Comparison of ENCODE assay signal across 29 mouse cellular contexts in the genomic region with DNA sequence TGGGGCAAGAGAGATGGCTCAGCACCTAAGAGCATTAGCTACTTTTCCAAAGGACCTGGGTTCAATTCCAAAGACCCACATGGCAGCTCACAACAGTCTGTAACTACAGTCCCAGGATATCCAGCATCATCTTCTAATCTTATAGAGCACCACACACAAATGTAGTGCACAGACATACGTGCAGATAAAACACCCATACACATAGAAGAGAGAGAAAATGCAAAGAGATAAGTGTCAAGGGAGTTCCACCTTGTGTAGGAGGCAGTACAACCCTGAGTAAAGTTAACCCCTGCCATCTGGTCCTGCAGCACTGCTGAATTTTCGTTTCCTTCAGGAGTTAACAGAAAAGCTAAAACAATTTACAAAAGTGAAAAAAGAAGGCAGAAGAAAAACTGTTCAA. TPM values are rescaled to one million over a fixed set of nuclear protein-coding genes. Genes with fewer than 3 reads are reported as not detected.
A peak's percentile ranks its signal among the peaks of the same experiment; 100 is the strongest.
DNase-seq lines count a peak whose midpoint lies in the region; ATAC-seq and TF ChIP-seq lines count a peak whose summit lies in the region.
"Had no signal": no experiment of that assay in that cellular context is flagged by ENCODE, and none has a peak within 500 bp of the region (broad histone marks: within the 10 kb centered on the region; RNA-seq: fewer than 3 reads in every experiment).

No protein-coding gene starts in this region.

- no peak overlapping the region for H3K9ac ChIP-seq in liver, embryonic 12.5 days
- no peak overlapping the region for H3K9ac ChIP-seq in liver, postnatal 0 days (replicated peaks)
- no peak overlapping the region for H3K9ac ChIP-seq in liver, embryonic 16.5 days (ENCODE audit: low read depth, low read length)
- H3K9ac ChIP-seq: embryonic facial prominence, embryonic 15.5 days; forebrain, embryonic 15.5 days; heart, embryonic 15.5 days; hindbrain, embryonic 13.5 days had no signal

- H3K4me1 ChIP-seq in liver, embryonic 12.5 days, result peaks cover 45% of the 10 kb centered on the region
- peaks cover 11% of the 10 kb centered on the region for H3K4me1 ChIP-seq in liver, postnatal 0 days (ENCODE audit: insufficient read depth)
- H3K4me1 ChIP-seq in liver, embryonic 16.5 days (ENCODE audit: control insufficient read depth, low read depth, low read length), result peaks cover 24% of the 10 kb centered on the region
- no peaks in the 10 kb centered on the region for H3K4me1 ChIP-seq in lung, adult 2 months (ENCODE audit: control insufficient read depth, insufficient read depth, low read length)
- H3K4me1 ChIP-seq: embryonic facial prominence, embryonic 15.5 days; forebrain, embryonic 15.5 days; heart, embryonic 15.5 days; hindbrain, embryonic 13.5 days had no signal

- H3K4me3 ChIP-seq in liver, embryonic 12.5 days, result no peak overlapping the region
- no peak overlapping the region for H3K4me3 ChIP-seq in liver, postnatal 0 days (ENCODE audit: low read depth, low read length)
- H3K4me3 ChIP-seq in liver, embryonic 16.5 days (ENCODE audit: low read depth, low read length), result no peak overlapping the region
- H3K4me3 ChIP-seq in lung, adult 2 months (replicated peaks; ENCODE audit: extremely low read depth, low read depth, low read length), result no peak overlapping the region
- H3K4me3 ChIP-seq: embryonic facial prominence, embryonic 15.5 days; erythroblast, embryonic 14.5 days; forebrain, embryonic 15.5 days; heart, adult 2 months; heart, embryonic 15.5 days; hindbrain, embryonic 13.5 days had no signal

- no peak for TF ChIP-seq CTCF in liver, postnatal 0 days (IDR thresholded peaks at IDR 0.05; ENCODE audit: low read depth)
- TF ChIP-seq CTCF in lung, adult 2 months (IDR thresholded peaks at IDR 0.05; ENCODE audit: insufficient read depth, low read length), result no peak

- H3K27ac ChIP-seq in liver, embryonic 12.5 days, result peak overlapping the region; percentile 51; the same call in 1 of the 2 replicates
- H3K27ac ChIP-seq in liver, postnatal 0 days (ENCODE audit: low read depth), result no peak overlapping the region
- H3K27ac ChIP-seq in liver, embryonic 16.5 days (ENCODE audit: low read length), result peak overlapping the region; percentile 38; the same call in 1 of the 2 replicates
- H3K27ac ChIP-seq: embryonic facial prominence, embryonic 15.5 days; forebrain, embryonic 15.5 days; heart, adult 2 months; heart, embryonic 15.5 days; hindbrain, embryonic 13.5 days had no signal

- H3K36me3 ChIP-seq in liver, embryonic 12.5 days, result no peaks in the 10 kb centered on the region
- no peaks in the 10 kb centered on the region for H3K36me3 ChIP-seq in liver, postnatal 0 days (replicated peaks; ENCODE audit: insufficient read depth, low read length)
- no peaks in the 10 kb centered on the region for H3K36me3 ChIP-seq in liver, embryonic 16.5 days (ENCODE audit: control insufficient read depth, insufficient read depth)
- H3K36me3 ChIP-seq: embryonic facial prominence, embryonic 15.5 days; forebrain, embryonic 15.5 days; heart, embryonic 15.5 days; hindbrain, embryonic 13.5 days had no signal

- no peak for DNase-seq in liver, postnatal 0 days
- peak; percentile 34 for DNase-seq in c-Kit-positive CD71-positive TER-119-positive erythroid progenitor cells, embryonic 14.5 days (ENCODE audit: low spot score)
- no peak for DNase-seq in lung, adult 2 months
- DNase-seq: adrenal gland, adult 2 months; adrenal gland, postnatal 25 days; cerebellum, adult 11 months; cerebellum, adult 8-10 months; cerebellum, postnatal 14 days; embryo, embryonic 11 days; gastrocnemius, postnatal 10 days; heart, adult 2 months; heart, postnatal 14 days had no signal

- peak overlapping the region; percentile 14; the same call in 1 of the 2 replicates for H3K4me2 ChIP-seq in liver, embryonic 12.5 days
- no peak overlapping the region for H3K4me2 ChIP-seq in liver, postnatal 0 days (ENCODE audit: low read depth, low read length)
- H3K4me2 ChIP-seq in liver, embryonic 16.5 days (ENCODE audit: low read depth, low read length), result peak overlapping the region; percentile 24; the same call in 1 of the 2 replicates
- H3K4me2 ChIP-seq: embryonic facial prominence, embryonic 15.5 days; forebrain, embryonic 15.5 days; heart, embryonic 11.5 days; heart, embryonic 15.5 days; hindbrain, embryonic 13.5 days had no signal

- WGBS in liver, embryonic 12.5 days (ENCODE audit: insufficient replicate concordance), result 30% methylated on average over 2 of the region's 2 CpGs
- WGBS in liver, postnatal 0 days (ENCODE audit: insufficient replicate concordance), result 59% methylated on average over 2 of the region's 2 CpGs
- 29% methylated on average over 2 of the region's 2 CpGs for WGBS in liver, embryonic 16.5 days (ENCODE audit: insufficient replicate concordance)
- WGBS in lung, adult 2 months, result 83% methylated on average over 2 of the region's 2 CpGs

- no peaks in the 10 kb centered on the region for H3K27me3 ChIP-seq in liver, embryonic 12.5 days (replicated peaks)
- no peaks in the 10 kb centered on the region for H3K27me3 ChIP-seq in liver, postnatal 0 days (ENCODE audit: insufficient read depth, low read length)
- no peaks in the 10 kb centered on the region for H3K27me3 ChIP-seq in liver, embryonic 16.5 days (ENCODE audit: control insufficient read depth, insufficient read depth, low read depth, low read length)
- H3K27me3 ChIP-seq: embryonic facial prominence, embryonic 15.5 days; forebrain, embryonic 15.5 days; heart, embryonic 15.5 days; hindbrain, embryonic 13.5 days had no signal

- TF ChIP-seq POLR2A in lung, adult 2 months (IDR thresholded peaks at IDR 0.05; ENCODE audit: borderline replicate concordance, extremely low read depth, low read depth, low read length), result no peak

- no peak for TF ChIP-seq EP300 in liver, postnatal 0 days (IDR thresholded peaks at IDR 0.05; ENCODE audit: low read depth)

- no peaks in the 10 kb centered on the region for H3K9me3 ChIP-seq in liver, embryonic 12.5 days (replicated peaks)
- H3K9me3 ChIP-seq in liver, postnatal 0 days (ENCODE audit: low read length), result no peaks in the 10 kb centered on the region
- no peaks in the 10 kb centered on the region for H3K9me3 ChIP-seq in liver, embryonic 16.5 days (replicated peaks; ENCODE audit: control insufficient read depth, low read length)
- H3K9me3 ChIP-seq: embryonic facial prominence, embryonic 15.5 days; forebrain, embryonic 15.5 days; heart, embryonic 15.5 days; hindbrain, embryonic 13.5 days had no signal

- ATAC-seq in liver, embryonic 12.5 days, result peak; percentile 91
- no peak; the same call in 1 of the 2 replicates for ATAC-seq in liver, postnatal 0 days
- peak; percentile 87 for ATAC-seq in liver, embryonic 16.5 days (ENCODE audit: low read depth)
- no peak for ATAC-seq in frontal cortex, adult (ENCODE audit: low TSS enrichment)
- ATAC-seq in erythroid progenitor cell, adult 5-6 weeks (replicated peaks; ENCODE audit: low FRiP score, poor library complexity, severe bottlenecking), result no peak
- ATAC-seq: forebrain, embryonic 15.5 days had no signal

RNA-seq across cellular contexts. Expression of gene Gm5269, which starts 14.4 kb away (rescaled TPM):
- not detected in 2 replicates for polyA plus RNA-seq in liver, embryonic 12.5 days (2016; fragmentation: Nextera tagmentation; extraction: Ambion mirVana)
- polyA plus RNA-seq in liver, postnatal 0 days (2015; fragmentation: Nextera tagmentation; extraction: Ambion mirVana), result not detected in 2 replicates
- polyA plus RNA-seq in liver, embryonic 16.5 days (2015; fragmentation: Nextera tagmentation; extraction: Ambion mirVana), result 0.15 and 0.63 TPM in 2 replicates
- not detected in 2 replicates for polyA plus RNA-seq in lung, adult 2 months (2012; rRNA removed)
- not detected in 2 replicates for total RNA-seq in erythroid progenitor cell, adult 5-6 weeks (2015; ENCODE audit: low replicate concordance)
- not detected in 2 replicates for total RNA-seq in erythroid progenitor cell, adult 5-6 weeks (2017; ENCODE audit: low replicate concordance)
- total RNA-seq: adrenal gland, adult 2 months; adrenal gland, postnatal 25 days; common myeloid progenitor, adult 5-6 weeks; gastrocnemius, postnatal 10 days; heart, adult 2 months; heart, postnatal 14 days; hematopoietic stem cell, adult 5-6 weeks had no signal
- polyA plus RNA-seq: adrenal gland, adult 2 months; C2C12; embryonic facial prominence, embryonic 11.5 days; embryonic facial prominence, embryonic 15.5 days; erythroblast, embryonic 14.5 days; forebrain, embryonic 11.5 days; forebrain, embryonic 15.5 days; frontal cortex, adult 2 months; gonadal fat pad, adult 2 months; heart, adult 2 months; heart, embryonic 11.5 days; heart, embryonic 15.5 days; hindbrain, embryonic 13.5 days had no signal

RNA-seq across cellular contexts. Expression of gene Slc40a1, which starts 50.7 kb away (rescaled TPM):
- 85.3 and 85.7 TPM in 2 replicates for polyA plus RNA-seq in liver, embryonic 12.5 days (2016; fragmentation: Nextera tagmentation; extraction: Ambion mirVana)
- 197 and 219 TPM in 2 replicates for polyA plus RNA-seq in liver, postnatal 0 days (2015; fragmentation: Nextera tagmentation; extraction: Ambion mirVana)
- polyA plus RNA-seq in liver, embryonic 16.5 days (2015; fragmentation: Nextera tagmentation; extraction: Ambion mirVana), result 178 and 179 TPM in 2 replicates
- polyA plus RNA-seq in lung, adult 2 months (2012; rRNA removed), result 2.1 and 6.4 TPM in 2 replicates
- 172 and 187 TPM in 2 replicates for total RNA-seq in erythroid progenitor cell, adult 5-6 weeks (2015; ENCODE audit: low replicate concordance)
- 169 and 187 TPM in 2 replicates for total RNA-seq in erythroid progenitor cell, adult 5-6 weeks (2017; ENCODE audit: low replicate concordance)

Comparison
In these comparisons a context has a peak if more than half of its experiments do, and no peak if none do; other contexts are left out.
1. ATAC-seq: peak in liver, embryonic 12.5 days (single experiment) and liver, embryonic 16.5 days (single experiment); none in liver, postnatal 0 days (single experiment), frontal cortex, adult (single experiment) and erythroid progenitor cell, adult 5-6 weeks (single experiment).
2. RNA of gene Slc40a1, which starts 50.7 kb away (polyA plus RNA-seq): 197 to 219 TPM in liver, postnatal 0 days, 178 to 179 TPM in liver, embryonic 16.5 days and 85.3 to 85.7 TPM in liver, embryonic 12.5 days; 2.1 to 6.4 TPM in lung, adult 2 months; every median in the first group is over 10 times any median in the second.